ENCODE assay signal across 16 mouse cellular contexts in the genomic region with DNA sequence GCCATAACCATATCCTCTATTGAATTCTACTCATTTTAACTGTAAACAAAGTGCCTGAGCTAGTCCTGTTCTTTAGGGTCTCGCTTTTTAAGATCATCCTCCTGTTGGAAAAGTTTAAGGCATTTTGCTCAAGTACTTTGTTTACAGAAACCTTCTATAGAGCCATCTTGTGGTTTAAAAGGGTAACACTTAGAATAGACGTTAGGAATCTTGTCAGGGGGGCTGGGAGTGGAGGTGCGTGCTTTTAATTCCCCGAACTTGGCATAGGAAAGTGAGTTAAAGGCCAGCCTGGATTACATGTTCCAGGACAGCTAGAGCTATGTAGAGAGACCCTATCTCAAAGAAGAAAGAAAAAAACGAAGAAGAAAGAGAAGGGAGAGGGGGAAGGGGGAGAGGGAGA. TPM values are rescaled to one million over a fixed set of nuclear protein-coding genes. Genes with fewer than 3 reads are reported as not detected.
DNase-seq lines count a peak whose midpoint lies in the region; ATAC-seq and TF ChIP-seq lines count a peak whose summit lies in the region.
"Had no signal": no experiment of that assay in that cellular context is flagged by ENCODE, and none has a peak within 500 bp of the region (broad histone marks: within the 10 kb centered on the region; RNA-seq: fewer than 3 reads in every experiment).

No protein-coding gene starts in this region.

- H3K27ac ChIP-seq in embryonic facial prominence, embryonic 11.5 days (replicated peaks; ENCODE audit: low read depth, low read length) = no peak overlapping the region
- no peak overlapping the region for H3K27ac ChIP-seq in embryonic facial prominence, embryonic 10.5 days (replicated peaks)
- H3K27ac ChIP-seq in intestine, postnatal 0 days (ENCODE audit: low read depth, low read length) = no peak overlapping the region
- no peak overlapping the region for H3K27ac ChIP-seq in intestine, embryonic 15.5 days
- H3K27ac ChIP-seq in midbrain, embryonic 14.5 days (replicated peaks; ENCODE audit: low read depth, low read length) = no peak overlapping the region
- H3K27ac ChIP-seq in midbrain, embryonic 15.5 days = no peak overlapping the region
- no peak overlapping the region for H3K27ac ChIP-seq in stomach, postnatal 0 days (replicated peaks)
- H3K27ac ChIP-seq: heart, embryonic 15.5 days; macrophage had no signal

- H3K9ac ChIP-seq in embryonic facial prominence, embryonic 11.5 days (replicated peaks; ENCODE audit: low read length) = no peak overlapping the region
- no peak overlapping the region for H3K9ac ChIP-seq in intestine, postnatal 0 days (ENCODE audit: low read depth, low read length)
- H3K9ac ChIP-seq in intestine, embryonic 15.5 days = no peak overlapping the region
- H3K9ac ChIP-seq in midbrain, embryonic 14.5 days (replicated peaks; ENCODE audit: low read length) = no peak overlapping the region
- no peak overlapping the region for H3K9ac ChIP-seq in midbrain, embryonic 15.5 days
- H3K9ac ChIP-seq in stomach, postnatal 0 days (ENCODE audit: low read length) = no peak overlapping the region
- H3K9ac ChIP-seq: heart, embryonic 15.5 days had no signal

- WGBS in embryonic facial prominence, embryonic 11.5 days = 15% methylated on average over 5 of the region's 5 CpGs
- 21% methylated on average over 5 of the region's 5 CpGs for WGBS in embryonic facial prominence, embryonic 10.5 days
- WGBS in intestine, postnatal 0 days = 17% methylated on average over 5 of the region's 5 CpGs
- WGBS in intestine, embryonic 15.5 days = 11% methylated on average over 5 of the region's 5 CpGs
- WGBS in midbrain, embryonic 14.5 days = 30% methylated on average over 5 of the region's 5 CpGs
- 25% methylated on average over 5 of the region's 5 CpGs for WGBS in midbrain, embryonic 15.5 days
- WGBS in stomach, postnatal 0 days = 11% methylated on average over 5 of the region's 5 CpGs

- no peaks in the 10 kb centered on the region for H3K36me3 ChIP-seq in embryonic facial prominence, embryonic 11.5 days (replicated peaks; ENCODE audit: control insufficient read depth, insufficient read depth, low read depth, low read length)
- no peaks in the 10 kb centered on the region for H3K36me3 ChIP-seq in embryonic facial prominence, embryonic 10.5 days (replicated peaks)
- H3K36me3 ChIP-seq in intestine, postnatal 0 days (ENCODE audit: control insufficient read depth, insufficient read depth) = no peaks in the 10 kb centered on the region
- H3K36me3 ChIP-seq in intestine, embryonic 15.5 days = no peaks in the 10 kb centered on the region
- H3K36me3 ChIP-seq in midbrain, embryonic 14.5 days (ENCODE audit: control insufficient read depth, insufficient read depth, low read length) = no peaks in the 10 kb centered on the region
- no peaks in the 10 kb centered on the region for H3K36me3 ChIP-seq in midbrain, embryonic 15.5 days (replicated peaks)
- H3K36me3 ChIP-seq in stomach, postnatal 0 days (ENCODE audit: control insufficient read depth, insufficient read depth, low read length) = no peaks in the 10 kb centered on the region
- H3K36me3 ChIP-seq: heart, embryonic 15.5 days had no signal

- no peaks in the 10 kb centered on the region for H3K27me3 ChIP-seq in embryonic facial prominence, embryonic 11.5 days (ENCODE audit: control insufficient read depth, insufficient read depth, low read length)
- no peaks in the 10 kb centered on the region for H3K27me3 ChIP-seq in embryonic facial prominence, embryonic 10.5 days (replicated peaks; ENCODE audit: low read depth, poor library complexity, severe bottlenecking)
- H3K27me3 ChIP-seq in intestine, postnatal 0 days (replicated peaks; ENCODE audit: control insufficient read depth, insufficient read depth, low read length) = no peaks in the 10 kb centered on the region
- no peaks in the 10 kb centered on the region for H3K27me3 ChIP-seq in intestine, embryonic 15.5 days (replicated peaks)
- no peaks in the 10 kb centered on the region for H3K27me3 ChIP-seq in midbrain, embryonic 14.5 days (ENCODE audit: control insufficient read depth, insufficient read depth, low read length)
- H3K27me3 ChIP-seq in midbrain, embryonic 15.5 days (replicated peaks) = no peaks in the 10 kb centered on the region
- H3K27me3 ChIP-seq in stomach, postnatal 0 days (ENCODE audit: control insufficient read depth, insufficient read depth, low read length) = no peaks in the 10 kb centered on the region
- H3K27me3 ChIP-seq: heart, embryonic 15.5 days had no signal

- no peak for ATAC-seq in embryonic facial prominence, embryonic 11.5 days (replicated peaks; ENCODE audit: insufficient number of reproducible peaks, low FRiP score, low TSS enrichment, low read depth)
- ATAC-seq in intestine, postnatal 0 days = no peak
- ATAC-seq in intestine, embryonic 15.5 days = no peak
- no peak for ATAC-seq in midbrain, embryonic 14.5 days (ENCODE audit: low FRiP score, low TSS enrichment)
- ATAC-seq in midbrain, embryonic 15.5 days (replicated peaks) = no peak
- no peak for ATAC-seq in stomach, postnatal 0 days (ENCODE audit: low FRiP score, low TSS enrichment)

- DNase-seq in embryonic facial prominence, embryonic 11.5 days (ENCODE audit: low spot score) = peak; percentile 26
- DNase-seq in embryonic facial prominence, embryonic 10.5 days (ENCODE audit: low spot score) = no peak
- peak; percentile 53 for DNase-seq in midbrain, embryonic 14.5 days
- DNase-seq in stomach, postnatal 0 days (ENCODE audit: low spot score) = no peak
- DNase-seq in c-Kit-positive CD71-positive TER-119-positive erythroid progenitor cells, embryonic 14.5 days (ENCODE audit: low spot score) = no peak
- DNase-seq: adrenal gland, adult 8-10 months; B cell, adult 2 months; gastrocnemius, postnatal 10 days; thymus, adult 18-20 months had no signal

- no peaks in the 10 kb centered on the region for H3K9me3 ChIP-seq in embryonic facial prominence, embryonic 11.5 days (replicated peaks; ENCODE audit: control insufficient read depth, low read length)
- no peaks in the 10 kb centered on the region for H3K9me3 ChIP-seq in embryonic facial prominence, embryonic 10.5 days
- no peaks in the 10 kb centered on the region for H3K9me3 ChIP-seq in intestine, postnatal 0 days (ENCODE audit: control insufficient read depth)
- H3K9me3 ChIP-seq in intestine, embryonic 15.5 days = no peaks in the 10 kb centered on the region
- H3K9me3 ChIP-seq in midbrain, embryonic 14.5 days (ENCODE audit: control insufficient read depth, low read length) = no peaks in the 10 kb centered on the region
- H3K9me3 ChIP-seq in midbrain, embryonic 15.5 days = no peaks in the 10 kb centered on the region
- H3K9me3 ChIP-seq in stomach, postnatal 0 days (ENCODE audit: control insufficient read depth, low read length) = no peaks in the 10 kb centered on the region
- H3K9me3 ChIP-seq: heart, embryonic 15.5 days had no signal

- no peak overlapping the region for H3K4me3 ChIP-seq in embryonic facial prominence, embryonic 11.5 days (ENCODE audit: low read depth, low read length)
- H3K4me3 ChIP-seq in embryonic facial prominence, embryonic 10.5 days = no peak overlapping the region
- H3K4me3 ChIP-seq in intestine, postnatal 0 days (ENCODE audit: low read depth, low read length) = no peak overlapping the region
- no peak overlapping the region for H3K4me3 ChIP-seq in intestine, embryonic 15.5 days (replicated peaks)
- H3K4me3 ChIP-seq in midbrain, embryonic 14.5 days (replicated peaks; ENCODE audit: low read depth, low read length) = no peak overlapping the region
- no peak overlapping the region for H3K4me3 ChIP-seq in midbrain, embryonic 15.5 days
- no peak overlapping the region for H3K4me3 ChIP-seq in stomach, postnatal 0 days (ENCODE audit: low read depth, low read length)
- H3K4me3 ChIP-seq: heart, embryonic 15.5 days had no signal

- TF ChIP-seq CTCF in intestine, postnatal 0 days (IDR thresholded peaks at IDR 0.05; ENCODE audit: low read depth) = peak; percentile 55
- peak; percentile 64 for TF ChIP-seq CTCF in stomach, postnatal 0 days (IDR thresholded peaks at IDR 0.05; ENCODE audit: low read depth)

- no peak overlapping the region for H3K4me2 ChIP-seq in embryonic facial prominence, embryonic 11.5 days (ENCODE audit: low read depth, low read length)
- no peak overlapping the region for H3K4me2 ChIP-seq in intestine, postnatal 0 days (replicated peaks; ENCODE audit: low read depth)
- no peak overlapping the region for H3K4me2 ChIP-seq in intestine, embryonic 15.5 days (replicated peaks)
- H3K4me2 ChIP-seq in midbrain, embryonic 14.5 days (ENCODE audit: low read length) = no peak overlapping the region
- no peak overlapping the region for H3K4me2 ChIP-seq in midbrain, embryonic 15.5 days
- no peak overlapping the region for H3K4me2 ChIP-seq in stomach, postnatal 0 days (replicated peaks; ENCODE audit: low read depth)
- H3K4me2 ChIP-seq: heart, embryonic 15.5 days had no signal

- TF ChIP-seq EP300 in stomach, postnatal 0 days (optimal IDR thresholded peaks at IDR 0.05) = no peak

- no peaks in the 10 kb centered on the region for H3K4me1 ChIP-seq in embryonic facial prominence, embryonic 11.5 days (ENCODE audit: control insufficient read depth, insufficient read depth, low read length)
- H3K4me1 ChIP-seq in embryonic facial prominence, embryonic 10.5 days = 0 out of 2 replicates have a peak, but pooled peaks cover 3% of the 10 kb centered on the region
- H3K4me1 ChIP-seq in intestine, postnatal 0 days (replicated peaks; ENCODE audit: control insufficient read depth, insufficient read depth, low read length) = no peaks in the 10 kb centered on the region
- H3K4me1 ChIP-seq in intestine, embryonic 15.5 days (replicated peaks) = no peaks in the 10 kb centered on the region
- no peaks in the 10 kb centered on the region for H3K4me1 ChIP-seq in midbrain, embryonic 14.5 days (ENCODE audit: control insufficient read depth, insufficient read depth, low read length)
- H3K4me1 ChIP-seq in midbrain, embryonic 15.5 days = no peaks in the 10 kb centered on the region
- no peaks in the 10 kb centered on the region for H3K4me1 ChIP-seq in stomach, postnatal 0 days (replicated peaks; ENCODE audit: control insufficient read depth, insufficient read depth)
- H3K4me1 ChIP-seq: heart, embryonic 15.5 days had no signal

RNA-seq across cellular contexts. Expression of gene Crygc, which starts 2.1 kb away (rescaled TPM):
- 1.00 and 9.9 TPM in 2 replicates for polyA plus RNA-seq in embryonic facial prominence, embryonic 11.5 days (2014; fragmentation: Nextera tagmentation; extraction: Ambion mirVana)
- polyA plus RNA-seq in embryonic facial prominence, embryonic 10.5 days (2016; fragmentation: Nextera tagmentation; extraction: Ambion mirVana) = not detected in 2 replicates
- polyA plus RNA-seq in intestine, postnatal 0 days (2015; fragmentation: Nextera tagmentation; extraction: Ambion mirVana) = not detected in 2 replicates
- polyA plus RNA-seq in intestine, embryonic 15.5 days (2015; fragmentation: Nextera tagmentation; extraction: Ambion mirVana) = not detected in 2 replicates
- not detected in 2 replicates for polyA plus RNA-seq in midbrain, embryonic 14.5 days (2014; fragmentation: Nextera tagmentation; extraction: Ambion mirVana)
- polyA plus RNA-seq in midbrain, embryonic 15.5 days (2015; fragmentation: Nextera tagmentation; extraction: Ambion mirVana) = not detected in 2 replicates
- not detected in 2 replicates for polyA plus RNA-seq in stomach, postnatal 0 days (2015; fragmentation: Nextera tagmentation; extraction: Ambion mirVana)
- polyA plus RNA-seq: cortical plate, adult 2 months; heart, embryonic 15.5 days; liver, adult 2 months; macrophage had no signal

RNA-seq across cellular contexts. Expression of gene Crygb, which starts 6.5 kb away (rescaled TPM):
- 0.68 TPM in 1 of 2 replicates, not detected in the other for polyA plus RNA-seq in embryonic facial prominence, embryonic 11.5 days (2014; fragmentation: Nextera tagmentation; extraction: Ambion mirVana)
- polyA plus RNA-seq in embryonic facial prominence, embryonic 10.5 days (2016; fragmentation: Nextera tagmentation; extraction: Ambion mirVana) = not detected in 2 replicates
- polyA plus RNA-seq in intestine, postnatal 0 days (2015; fragmentation: Nextera tagmentation; extraction: Ambion mirVana) = not detected in 2 replicates
- not detected in 2 replicates for polyA plus RNA-seq in intestine, embryonic 15.5 days (2015; fragmentation: Nextera tagmentation; extraction: Ambion mirVana)
- not detected in 2 replicates for polyA plus RNA-seq in midbrain, embryonic 14.5 days (2014; fragmentation: Nextera tagmentation; extraction: Ambion mirVana)
- polyA plus RNA-seq in midbrain, embryonic 15.5 days (2015; fragmentation: Nextera tagmentation; extraction: Ambion mirVana) = not detected in 2 replicates
- not detected in 2 replicates for polyA plus RNA-seq in stomach, postnatal 0 days (2015; fragmentation: Nextera tagmentation; extraction: Ambion mirVana)
- polyA plus RNA-seq: cortical plate, adult 2 months; liver, adult 2 months; macrophage had no signal

RNA-seq across cellular contexts. Expression of gene Crygd, which starts 12.4 kb away (rescaled TPM):
- polyA plus RNA-seq in embryonic facial prominence, embryonic 11.5 days (2014; fragmentation: Nextera tagmentation; extraction: Ambion mirVana) = not detected in 2 replicates
- polyA plus RNA-seq in embryonic facial prominence, embryonic 10.5 days (2016; fragmentation: Nextera tagmentation; extraction: Ambion mirVana) = not detected in 2 replicates
- polyA plus RNA-seq in intestine, postnatal 0 days (2015; fragmentation: Nextera tagmentation; extraction: Ambion mirVana) = not detected in 2 replicates
- polyA plus RNA-seq in intestine, embryonic 15.5 days (2015; fragmentation: Nextera tagmentation; extraction: Ambion mirVana) = not detected in 2 replicates
- polyA plus RNA-seq in midbrain, embryonic 14.5 days (2014; fragmentation: Nextera tagmentation; extraction: Ambion mirVana) = not detected in 2 replicates
- not detected in 2 replicates for polyA plus RNA-seq in midbrain, embryonic 15.5 days (2015; fragmentation: Nextera tagmentation; extraction: Ambion mirVana)
- polyA plus RNA-seq in stomach, postnatal 0 days (2015; fragmentation: Nextera tagmentation; extraction: Ambion mirVana) = not detected in 2 replicates
- polyA plus RNA-seq: cortical plate, adult 2 months; heart, embryonic 15.5 days; liver, adult 2 months; macrophage had no signal

RNA-seq across cellular contexts. Expression of gene Cryge, which starts 24.7 kb away (rescaled TPM):
- 0.72 and 6.9 TPM in 2 replicates for polyA plus RNA-seq in embryonic facial prominence, embryonic 11.5 days (2014; fragmentation: Nextera tagmentation; extraction: Ambion mirVana)
- polyA plus RNA-seq in embryonic facial prominence, embryonic 10.5 days (2016; fragmentation: Nextera tagmentation; extraction: Ambion mirVana) = 0.50 and 0.93 TPM in 2 replicates
- polyA plus RNA-seq in intestine, postnatal 0 days (2015; fragmentation: Nextera tagmentation; extraction: Ambion mirVana) = not detected in 2 replicates
- not detected in 2 replicates for polyA plus RNA-seq in intestine, embryonic 15.5 days (2015; fragmentation: Nextera tagmentation; extraction: Ambion mirVana)
- polyA plus RNA-seq in midbrain, embryonic 14.5 days (2014; fragmentation: Nextera tagmentation; extraction: Ambion mirVana) = not detected in 2 replicates
- not detected in 2 replicates for polyA plus RNA-seq in midbrain, embryonic 15.5 days (2015; fragmentation: Nextera tagmentation; extraction: Ambion mirVana)
- polyA plus RNA-seq in stomach, postnatal 0 days (2015; fragmentation: Nextera tagmentation; extraction: Ambion mirVana) = not detected in 2 replicates
- polyA plus RNA-seq: cortical plate, adult 2 months; heart, embryonic 15.5 days; liver, adult 2 months; macrophage had no signal

RNA-seq across cellular contexts. Expression of gene Cryga, which starts 27.6 kb away (rescaled TPM):
- not detected in 2 replicates for polyA plus RNA-seq in embryonic facial prominence, embryonic 11.5 days (2014; fragmentation: Nextera tagmentation; extraction: Ambion mirVana)
- polyA plus RNA-seq in embryonic facial prominence, embryonic 10.5 days (2016; fragmentation: Nextera tagmentation; extraction: Ambion mirVana) = not detected in 2 replicates
- not detected in 2 replicates for polyA plus RNA-seq in intestine, postnatal 0 days (2015; fragmentation: Nextera tagmentation; extraction: Ambion mirVana)
- polyA plus RNA-seq in intestine, embryonic 15.5 days (2015; fragmentation: Nextera tagmentation; extraction: Ambion mirVana) = not detected in 2 replicates
- polyA plus RNA-seq in midbrain, embryonic 14.5 days (2014; fragmentation: Nextera tagmentation; extraction: Ambion mirVana) = not detected in 2 replicates
- not detected in 2 replicates for polyA plus RNA-seq in midbrain, embryonic 15.5 days (2015; fragmentation: Nextera tagmentation; extraction: Ambion mirVana)
- not detected in 2 replicates for polyA plus RNA-seq in stomach, postnatal 0 days (2015; fragmentation: Nextera tagmentation; extraction: Ambion mirVana)
- polyA plus RNA-seq: heart, embryonic 15.5 days; liver, adult 2 months; macrophage had no signal

Comparison
In these comparisons a context has a peak if more than half of its experiments do, and no peak if none do; other contexts are left out.
1. DNase-seq: peak in embryonic facial prominence, embryonic 11.5 days (single experiment) and midbrain, embryonic 14.5 days (single experiment); none in embryonic facial prominence, embryonic 10.5 days (single experiment), stomach, postnatal 0 days (single experiment) and c-Kit-positive CD71-positive TER-119-positive erythroid progenitor cells, embryonic 14.5 days (single experiment).